Mouse (Mus musculus): ENCODE results near the gene Apba3. TPM values are rescaled to one million over a fixed set of nuclear protein-coding genes. Genes with fewer than 3 reads are reported as not detected.
A peak's percentile ranks its signal among the peaks of the same experiment; 100 is the strongest.

Gene Apba3
- total RNA-seq, 2 experiments from 2014 or later: 39.9 to 41.8 TPM

- DNase-seq (ENCODE audit: low spot score in 2 of 2): no peak
These were observed 21.8 kb downstream of the Apba3 start for GRCm38 (mm10) chr10:81288601-81289000.

DNA sequence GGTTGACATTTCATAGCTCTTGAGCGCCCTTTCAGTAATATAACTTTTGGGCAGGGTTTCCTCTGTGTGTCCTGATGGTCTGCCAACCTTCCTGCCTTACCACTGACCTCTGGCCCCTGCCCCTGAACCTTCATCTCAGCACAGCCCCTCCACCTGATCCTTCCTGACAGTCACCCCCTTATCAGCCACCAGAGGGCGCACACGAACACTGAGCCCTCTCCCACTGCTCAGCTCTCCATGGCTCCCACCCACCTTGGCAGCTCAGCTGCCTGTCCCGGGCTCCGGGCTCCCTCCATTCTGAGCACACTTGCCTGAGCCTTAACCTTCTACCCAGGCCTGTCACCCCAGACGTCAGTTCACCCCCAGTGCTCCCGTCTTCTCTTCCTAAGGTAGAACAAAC lies 22.5 kb downstream of the Apba3 start:
- peak in 1 of 2 experiments; percentile 70 for DNase-seq (ENCODE audit: low spot score in 2 of 2)

DNA sequence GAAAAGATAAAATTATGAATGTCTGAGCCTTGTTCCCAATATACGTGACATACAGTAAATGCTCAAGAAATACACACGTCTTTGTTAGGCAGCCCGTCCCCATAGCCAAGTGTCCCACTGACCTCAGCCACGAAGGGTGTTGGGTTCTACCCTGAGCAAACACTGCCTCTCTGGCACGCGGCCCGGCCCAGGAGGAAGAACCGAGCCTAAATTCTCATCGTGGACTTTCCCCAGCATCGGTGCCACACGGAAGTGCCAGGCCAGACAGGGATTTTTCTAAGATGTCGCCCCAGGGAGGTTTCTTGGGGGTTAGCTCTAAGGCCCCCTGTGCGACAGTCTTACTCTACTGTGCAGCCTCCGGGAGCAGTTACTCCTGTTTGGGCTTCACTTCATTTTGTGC lies 23.1 kb downstream of the Apba3 start:
- DNase-seq (ENCODE audit: low spot score in 2 of 2): no peak

GRCm38 (mm10) chr10:81290698-81291460 lies 24.1 kb downstream of the Apba3 start:
- no peak for DNase-seq (ENCODE audit: low spot score in 2 of 2)

- DNase-seq (ENCODE audit: low spot score in 2 of 2): no peak
These were observed 24.8 kb downstream of the Apba3 start, which contains the start of gene Tjp3 for GRCm38 (mm10) chr10:81291511-81292104. TSS of gene Tjp3 (minus strand) at chr10:81291581.

DNA sequence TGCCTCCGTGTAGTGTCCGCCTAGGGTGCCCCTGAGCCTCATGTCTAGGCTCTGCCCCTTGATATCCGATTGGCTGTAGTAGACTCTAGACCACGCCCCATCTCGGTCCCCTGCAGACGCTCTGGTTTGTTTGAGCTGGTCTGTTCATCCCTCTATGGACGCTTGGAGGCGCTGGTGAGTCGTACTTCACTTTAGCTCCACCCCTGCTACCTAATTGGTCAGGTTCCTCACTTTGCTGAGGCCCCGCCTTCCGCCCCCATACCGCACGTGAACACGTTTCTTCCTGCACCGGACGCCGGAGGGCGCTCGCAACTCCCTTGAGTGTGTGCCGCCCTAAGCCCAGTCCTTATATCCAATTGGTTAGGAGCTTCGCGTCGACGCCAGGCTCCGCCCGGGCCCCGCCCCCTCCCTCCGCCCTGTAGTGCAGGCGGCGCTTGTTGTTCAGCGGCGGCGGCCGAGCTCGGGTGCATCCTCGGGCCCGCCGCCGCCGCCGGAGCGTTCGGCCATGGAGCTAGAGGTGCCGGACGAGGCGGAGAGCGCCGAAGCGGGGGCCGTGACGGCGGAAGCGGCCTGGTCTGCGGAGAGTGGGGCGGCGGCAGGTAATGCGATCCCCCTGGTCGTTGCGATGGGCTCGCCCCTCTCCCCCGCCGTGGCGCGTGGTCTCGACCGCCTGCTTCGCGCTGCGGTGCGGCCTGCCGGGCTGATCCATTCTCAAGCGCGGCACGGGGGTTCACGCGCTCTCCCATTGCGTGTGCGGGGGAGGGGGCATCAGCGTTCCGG lies 26.0 kb downstream of the Apba3 start, which contains the start of gene Pip5k1c:
Gene Pip5k1c, plus strand, starts transcription at position 410 of the 780 bp plus-strand sequence.
- DNase-seq (ENCODE audit: low spot score in 2 of 2): peak; percentile 99 to 100

GRCm38 (mm10) chr10:81293334-81294030 lies 26.7 kb downstream of the Apba3 start:
- no peak for DNase-seq (ENCODE audit: low spot score in 2 of 2)

GRCm38 (mm10) chr10:81294442-81294841 lies 27.7 kb downstream of the Apba3 start:
- no peak for DNase-seq (ENCODE audit: low spot score in 2 of 2)

- no peak for DNase-seq (ENCODE audit: low spot score in 2 of 2)
These were observed 28.4 kb downstream of the Apba3 start for GRCm38 (mm10) chr10:81295185-81295584.

GRCm38 (mm10) chr10:81297246-81297645 lies 30.5 kb downstream of the Apba3 start:
- DNase-seq (ENCODE audit: low spot score in 2 of 2): no peak

DNA sequence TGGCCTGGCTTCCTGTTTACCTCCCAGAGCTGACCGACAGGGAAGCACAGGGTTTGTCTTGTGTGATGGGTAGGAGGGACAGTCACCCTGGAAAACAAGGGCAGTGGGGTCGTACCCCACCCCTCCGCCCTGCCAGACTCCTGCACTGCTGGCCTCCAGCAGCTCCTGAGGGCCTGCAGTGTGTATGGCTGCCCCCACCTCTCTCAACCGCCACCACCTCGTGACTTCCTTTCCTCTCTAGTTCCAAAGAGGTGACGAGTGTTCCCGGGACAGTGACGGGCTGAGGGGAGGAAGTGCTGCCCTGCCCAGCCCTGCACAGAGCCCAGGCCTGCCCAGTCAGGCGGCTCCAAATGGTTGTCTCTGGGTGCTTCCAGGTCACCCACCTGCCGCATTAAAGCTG lies 31.1 kb downstream of the Apba3 start:
- DNase-seq (ENCODE audit: low spot score in 2 of 2): no peak

DNA sequence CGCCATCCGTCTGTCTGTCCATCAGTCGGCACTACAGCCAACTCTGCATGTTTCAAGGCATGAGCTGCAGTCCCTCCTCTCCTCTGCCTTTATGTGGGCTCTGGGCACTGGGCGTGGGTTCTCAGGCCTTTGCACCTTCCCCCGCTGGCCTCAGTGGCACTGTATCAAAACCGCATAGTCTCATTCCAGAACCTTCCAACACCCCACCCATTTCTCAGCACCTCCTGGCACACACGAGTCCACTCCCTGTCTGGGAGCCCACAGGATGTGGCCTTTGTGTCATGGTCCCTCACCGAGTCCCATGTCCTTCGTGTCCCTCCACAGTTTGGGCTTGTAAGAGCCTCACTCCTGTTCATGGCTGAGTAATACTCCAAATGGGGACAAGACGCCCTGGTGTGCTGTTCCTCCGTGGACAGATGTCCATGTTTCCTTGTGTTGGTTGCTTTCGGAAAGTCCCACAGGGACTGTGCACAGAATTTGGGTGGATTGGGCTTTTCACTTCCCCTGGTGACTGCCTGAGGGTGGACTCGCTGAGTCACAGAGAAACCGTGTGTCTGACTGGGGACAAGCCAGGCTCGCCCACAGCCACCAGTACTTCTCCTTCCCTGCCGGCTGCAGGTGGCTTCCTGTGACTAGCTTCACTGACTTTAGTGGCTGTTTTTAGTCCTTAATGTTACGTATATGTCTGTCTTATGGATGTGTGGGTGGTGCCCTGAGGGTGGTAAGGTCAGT lies 31.8 kb downstream of the Apba3 start:
- no peak for DNase-seq (ENCODE audit: low spot score in 2 of 2)

GRCm38 (mm10) chr10:81299585-81300351 lies 33.0 kb downstream of the Apba3 start:
- no peak for DNase-seq (ENCODE audit: low spot score in 2 of 2)

DNA sequence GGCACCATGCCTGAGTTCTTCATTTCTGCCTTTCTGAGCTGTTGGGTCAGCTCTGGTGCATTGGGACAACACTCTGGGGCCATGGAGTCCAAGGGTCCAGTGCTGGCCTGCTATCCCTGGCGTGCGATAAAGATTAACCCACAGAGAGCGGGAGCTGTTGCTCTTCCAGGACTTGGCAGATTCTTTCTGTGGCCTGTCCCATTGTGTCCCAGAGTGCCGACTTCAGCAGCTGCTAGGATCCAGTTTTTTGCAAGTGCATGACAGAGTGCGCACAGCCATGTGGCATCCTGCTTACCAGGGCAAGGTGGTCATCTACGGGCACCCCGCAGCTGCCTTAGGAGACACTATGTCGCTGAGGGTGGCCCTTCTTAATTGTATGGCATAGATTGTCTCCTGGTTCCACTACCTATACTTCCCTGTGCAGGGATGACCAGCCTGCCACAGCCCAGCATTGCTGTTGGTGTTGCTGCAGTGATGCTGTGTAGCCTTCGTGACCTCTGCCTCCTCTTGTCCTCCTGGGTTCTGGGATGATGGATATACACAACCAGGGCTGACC lies 33.7 kb downstream of the Apba3 start:
- DNase-seq (ENCODE audit: low spot score in 2 of 2): no peak

GRCm38 (mm10) chr10:81301321-81301720 lies 34.6 kb downstream of the Apba3 start:
- no peak for DNase-seq (ENCODE audit: low spot score in 2 of 2)

GRCm38 (mm10) chr10:81302288-81302687 lies 35.5 kb downstream of the Apba3 start:
- DNase-seq (ENCODE audit: low spot score in 2 of 2): no peak

- no peak for DNase-seq (ENCODE audit: low spot score in 2 of 2)
These were observed 36.0 kb downstream of the Apba3 start for GRCm38 (mm10) chr10:81302781-81303218.

- DNase-seq (ENCODE audit: low spot score in 2 of 2): no peak
These were observed 36.5 kb downstream of the Apba3 start for GRCm38 (mm10) chr10:81303258-81303657.

DNA sequence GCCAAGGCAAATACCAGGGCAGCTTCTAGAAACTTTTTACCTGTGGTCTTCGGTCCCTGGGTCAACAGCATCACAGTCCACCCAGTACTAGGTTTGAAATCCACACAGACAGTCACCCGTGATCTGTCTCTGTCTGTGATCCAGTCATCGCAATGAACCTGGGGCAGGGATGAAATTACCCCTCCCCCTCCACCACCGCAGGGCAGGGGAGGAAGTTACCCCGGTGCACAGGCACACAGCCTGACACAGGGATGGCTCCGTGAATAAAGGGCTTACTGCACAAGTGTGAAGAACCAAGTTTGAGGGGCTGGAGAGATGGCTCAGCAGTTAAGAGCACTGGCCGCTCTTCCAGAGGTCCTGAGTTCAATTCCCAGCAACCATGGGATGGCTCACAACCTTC lies 37.0 kb downstream of the Apba3 start:
- DNase-seq (ENCODE audit: low spot score in 2 of 2): no peak
